Mouse (Mus musculus): ENCODE results near the gene Gja4.

- TF ChIP-seq CTCF (IDR thresholded peaks at IDR 0.05; ENCODE audit: control insufficient read depth, insufficient read depth, insufficient replicate concordance, low read depth, low read length): no peak
- TF ChIP-seq POLR2A (IDR thresholded peaks at IDR 0.05; ENCODE audit: control insufficient read depth, low read depth, low read length): no peak
Observed at GRCm38 (mm10) chr4:127286907-127287306, 26.9 kb downstream of the Gja4 start.

Data from testis, adult 2 months (tissue).